Mouse (Mus musculus): ENCODE measurements around the gene Myo1d. TPM values are rescaled to one million over a fixed set of nuclear protein-coding genes. Genes with fewer than 3 reads are reported as not detected.

Myo1d gene
- polyA plus RNA-seq, 1 experiment from 2014 or later = 8.1 TPM

DNA sequence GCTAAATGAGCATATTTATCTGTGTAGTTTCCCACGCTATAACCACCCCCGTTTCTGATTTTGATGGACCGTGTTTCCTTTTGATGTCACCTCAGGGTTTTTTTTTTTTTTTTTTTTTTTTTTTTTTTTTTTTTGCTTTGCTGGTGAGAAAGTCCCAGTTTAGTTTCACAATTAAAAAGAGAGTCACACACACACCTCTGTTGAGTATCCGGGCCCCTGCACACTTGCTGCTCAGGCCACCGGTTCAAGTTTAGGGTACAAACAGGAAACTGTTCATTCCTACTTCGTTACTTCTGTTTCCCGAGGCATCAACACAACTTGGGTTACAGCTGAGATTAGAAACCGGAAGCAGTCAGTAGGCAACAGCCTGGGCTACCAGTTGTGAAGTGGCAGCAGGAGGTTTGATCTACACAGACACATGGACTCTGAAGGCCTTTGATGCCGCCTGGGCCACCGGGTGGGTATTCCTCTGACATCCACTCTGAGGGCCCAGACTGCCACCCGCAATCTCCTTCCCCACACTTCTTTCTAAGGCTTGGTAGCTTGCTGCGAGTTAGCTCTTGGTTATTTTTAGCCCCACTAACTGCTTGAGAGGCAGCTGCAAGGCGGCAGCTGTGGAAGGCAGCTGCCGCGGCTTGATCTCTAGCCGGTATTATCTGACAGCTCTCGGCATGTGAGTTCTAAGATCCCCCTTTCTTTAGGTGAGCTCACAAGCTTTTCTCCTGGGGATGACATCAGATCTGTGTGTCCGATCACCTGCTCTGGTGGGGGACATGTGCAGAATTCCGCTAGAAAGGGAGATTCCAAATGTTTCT is 271.3 kb downstream of the Myo1d start:
- DNase-seq (ENCODE audit: low spot score) = no peak
- Histone ChIP-seq H3K4me3 (peak overlapping the region; percentile 47), H3K9me3 (no peaks in the 10 kb centered on the region), H3K4me1 (peaks cover 36% of the 10 kb centered on the region), H3K27ac (peak overlapping the region; percentile 85), H3K27me3 (ENCODE audit: insufficient read depth, poor library complexity, severe bottlenecking) (no peaks in the 10 kb centered on the region), H3K36me3 (no peaks in the 10 kb centered on the region)
- 23% methylated on average over 19 of the region's 19 CpGs for WGBS

DNA sequence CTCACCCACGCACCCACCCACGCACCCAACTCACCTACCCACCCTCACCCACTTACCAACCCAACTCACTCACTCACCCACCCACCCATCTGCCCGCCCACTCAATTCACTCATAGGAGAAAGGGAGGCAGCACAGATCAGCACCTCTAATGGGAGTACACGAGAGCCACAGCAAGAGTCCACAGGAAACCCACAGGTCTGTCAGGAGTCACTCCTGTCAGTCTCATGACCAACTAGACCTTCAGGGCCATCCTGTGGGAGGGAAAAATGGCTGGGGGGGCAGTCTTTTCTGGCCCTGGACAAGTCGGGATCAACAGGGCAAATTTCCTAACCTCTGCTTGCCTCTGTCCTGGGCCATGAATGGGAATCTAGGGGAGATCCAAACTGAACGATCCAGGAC is 272.0 kb downstream of the Myo1d start:
- H3K4me3 ChIP-seq = no peak overlapping the region
- DNase-seq (ENCODE audit: low spot score) = no peak
- H3K27me3 ChIP-seq (ENCODE audit: insufficient read depth, poor library complexity, severe bottlenecking) = no peaks in the 10 kb centered on the region
- H3K27ac ChIP-seq = peak overlapping the region; percentile 85
- H3K4me1 ChIP-seq = peaks cover 39% of the 10 kb centered on the region
- 82% methylated on average over 6 of the region's 6 CpGs for WGBS
- no peaks in the 10 kb centered on the region for H3K36me3 ChIP-seq
- H3K9me3 ChIP-seq = no peaks in the 10 kb centered on the region

DNA sequence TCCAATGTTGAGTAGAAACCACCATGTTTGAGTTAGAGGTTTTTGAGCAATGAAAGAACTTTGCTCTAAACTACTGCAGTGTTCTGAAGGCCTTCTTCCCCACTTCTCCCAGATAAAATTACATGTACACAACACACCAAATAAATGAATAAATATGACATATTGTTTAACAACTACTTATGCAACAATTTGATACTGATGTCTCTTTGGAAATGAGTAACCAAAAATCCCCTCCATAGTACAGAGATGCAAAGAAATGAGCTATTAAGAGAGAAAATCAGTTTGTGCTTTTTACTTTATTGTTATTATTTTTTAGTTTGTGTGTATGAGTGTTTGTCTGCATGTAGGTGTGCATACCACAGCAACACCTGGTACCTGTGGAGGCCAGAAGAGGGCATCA is 273.3 kb downstream of the Myo1d start:
- Histone ChIP-seq H3K4me3 (no peak overlapping the region), H3K27ac (no peak overlapping the region), H3K27me3 (ENCODE audit: insufficient read depth, poor library complexity, severe bottlenecking) (no peaks in the 10 kb centered on the region), H3K4me1 (peaks cover 39% of the 10 kb centered on the region), H3K36me3 (no peaks in the 10 kb centered on the region), H3K9me3 (no peaks in the 10 kb centered on the region)
- DNase-seq (ENCODE audit: low spot score) = no peak

DNA sequence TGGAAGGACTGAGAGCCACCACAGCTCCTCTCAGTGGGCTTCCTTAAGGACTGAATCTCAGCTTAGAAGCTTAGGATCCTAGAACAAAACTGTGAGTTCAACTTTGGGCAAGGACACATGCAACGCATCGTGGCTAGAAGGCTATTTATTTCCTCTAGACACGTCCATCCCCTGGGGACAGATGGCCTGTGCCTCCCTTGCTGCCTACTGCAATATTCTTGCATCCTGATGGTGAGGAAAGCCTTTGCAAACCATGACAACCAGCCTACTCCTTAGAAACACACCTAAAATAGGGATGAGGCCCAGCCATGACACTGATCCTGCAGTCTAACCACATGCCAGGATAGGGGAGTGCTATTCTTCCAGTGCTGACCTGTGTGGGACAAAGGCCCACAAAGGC is 274.2 kb downstream of the Myo1d start:
- WGBS = 77% methylated on average over 3 of the region's 3 CpGs
- Histone ChIP-seq H3K27ac (no peak overlapping the region), H3K27me3 (ENCODE audit: insufficient read depth, poor library complexity, severe bottlenecking) (no peaks in the 10 kb centered on the region), H3K4me1 (peaks cover 39% of the 10 kb centered on the region), H3K9me3 (no peaks in the 10 kb centered on the region), H3K4me3 (no peak overlapping the region), H3K36me3 (no peaks in the 10 kb centered on the region)
- no peak for DNase-seq (ENCODE audit: low spot score)

DNA sequence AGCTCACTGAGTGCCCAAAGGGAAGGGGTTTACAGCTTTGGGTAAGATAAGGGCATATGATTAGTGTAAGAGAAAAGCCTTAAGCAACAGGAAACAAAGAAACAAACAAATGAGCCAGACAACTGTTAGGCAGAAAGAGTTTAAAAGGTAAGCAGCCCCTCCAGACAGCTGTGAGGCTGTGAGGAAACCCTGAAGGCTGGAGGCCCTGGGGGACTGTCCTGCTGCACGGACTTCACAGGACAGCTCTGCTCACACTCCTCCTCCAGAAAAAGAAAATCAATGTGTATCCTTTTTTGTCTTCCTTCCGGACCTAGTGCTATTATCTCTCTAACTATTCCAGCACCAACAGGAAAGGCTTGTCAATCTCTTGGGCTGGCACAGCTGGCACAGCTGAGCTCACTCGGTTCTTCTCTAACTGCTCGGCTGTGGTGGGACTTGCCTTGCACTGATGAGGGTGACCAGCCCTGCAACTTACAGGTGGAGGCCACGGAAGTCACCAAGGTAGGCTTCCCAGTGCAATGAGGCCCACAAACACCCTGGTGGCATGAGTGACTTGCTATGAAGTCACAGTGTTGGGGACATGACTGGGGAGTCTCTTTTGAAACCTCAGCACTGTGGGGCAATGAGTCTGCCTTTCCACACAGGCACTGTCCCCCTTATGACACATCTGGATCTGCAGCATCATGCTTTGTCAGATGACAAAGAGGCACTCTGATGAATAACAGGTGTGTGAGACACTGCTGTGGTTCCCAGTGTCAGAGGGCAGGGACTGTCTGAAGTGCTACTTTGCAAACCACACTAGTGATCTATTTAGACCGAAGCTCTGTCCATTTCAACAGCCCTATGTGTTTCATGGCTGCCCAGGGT is 275.1 kb downstream of the Myo1d start:
- H3K27ac ChIP-seq = peak overlapping the region; percentile 57; the same call in 1 of the 2 replicates
- WGBS = 41% methylated on average over 6 of the region's 6 CpGs
- DNase-seq (ENCODE audit: low spot score) = peak; percentile 70
- H3K4me3 ChIP-seq = no peak overlapping the region
- no peaks in the 10 kb centered on the region for H3K36me3 ChIP-seq
- no peaks in the 10 kb centered on the region for H3K9me3 ChIP-seq
- no peaks in the 10 kb centered on the region for H3K27me3 ChIP-seq (ENCODE audit: insufficient read depth, poor library complexity, severe bottlenecking)
- peaks cover 40% of the 10 kb centered on the region for H3K4me1 ChIP-seq

DNA sequence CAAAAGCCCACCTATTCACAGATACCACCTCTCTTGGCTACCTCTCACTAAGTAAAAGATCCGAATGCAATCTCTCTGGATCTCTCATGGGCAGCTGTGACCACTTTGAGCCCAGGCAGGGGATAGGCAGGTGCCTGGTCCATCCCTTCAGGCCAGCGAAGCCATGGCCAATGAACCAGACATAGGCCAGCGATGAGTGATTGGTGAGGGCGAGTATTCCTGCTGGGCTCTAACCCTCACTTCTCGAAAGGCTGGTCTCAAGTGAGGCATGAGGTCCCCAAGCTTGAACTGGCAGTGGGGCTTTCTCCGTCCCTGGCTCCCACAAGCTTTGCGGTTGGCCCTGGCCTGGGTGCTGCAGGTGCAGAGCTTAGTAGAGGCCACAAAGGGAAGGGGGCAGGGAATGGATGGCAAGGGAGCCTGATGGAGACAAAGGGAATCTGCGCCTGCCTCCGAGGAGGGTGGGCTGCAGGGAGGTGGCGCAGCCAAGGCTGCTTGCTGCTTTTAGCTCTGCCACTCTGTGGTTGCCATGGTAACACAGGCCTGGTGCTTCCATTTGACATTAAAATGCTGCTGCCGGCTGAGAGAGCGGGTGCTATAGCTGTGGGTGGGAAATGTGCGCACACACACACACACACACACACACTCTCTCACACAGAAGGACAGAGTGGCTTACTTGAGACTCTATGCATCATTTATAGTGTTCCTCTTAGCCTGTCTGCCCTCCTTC is 275.9 kb downstream of the Myo1d start:
- WGBS = 42% methylated on average over 13 of the region's 13 CpGs
- peak; percentile 74 for DNase-seq (ENCODE audit: low spot score)
- Histone ChIP-seq H3K27me3 (ENCODE audit: insufficient read depth, poor library complexity, severe bottlenecking) (no peaks in the 10 kb centered on the region), H3K4me1 (peaks cover 44% of the 10 kb centered on the region), H3K9me3 (no peaks in the 10 kb centered on the region), H3K36me3 (no peaks in the 10 kb centered on the region), H3K27ac (peak overlapping the region; percentile 57; the same call in 1 of the 2 replicates), H3K4me3 (peak overlapping the region; percentile 9; the same call in 1 of the 2 replicates)

DNA sequence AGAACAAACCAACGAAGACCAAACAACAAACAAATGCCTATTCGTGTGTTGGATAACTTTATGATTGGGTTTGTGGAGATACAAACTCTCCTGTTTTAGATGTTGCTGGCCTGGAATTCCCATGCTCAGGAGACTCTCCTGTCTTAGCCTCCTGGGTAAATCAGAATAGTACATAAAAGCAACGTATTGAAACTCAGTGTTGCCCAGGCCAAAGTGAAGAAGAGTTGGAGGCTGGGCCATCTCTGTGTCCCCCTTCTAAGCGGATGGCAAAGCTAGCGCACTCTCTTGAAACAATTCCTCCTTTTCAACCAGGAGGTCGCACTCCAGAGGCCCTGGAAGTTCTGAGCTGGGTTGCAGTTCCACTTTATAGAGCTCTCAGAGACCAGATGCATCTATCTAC is 276.5 kb downstream of the Myo1d start:
- Histone ChIP-seq H3K4me3 (no peak overlapping the region), H3K36me3 (no peaks in the 10 kb centered on the region), H3K27me3 (ENCODE audit: insufficient read depth, poor library complexity, severe bottlenecking) (no peaks in the 10 kb centered on the region), H3K4me1 (peaks cover 45% of the 10 kb centered on the region), H3K9me3 (no peaks in the 10 kb centered on the region), H3K27ac (0 out of 2 replicates have a peak overlapping the region, but pooled peaks have one; percentile 57)
- no peak for DNase-seq (ENCODE audit: low spot score)
- WGBS = 84% methylated on average over 6 of the region's 6 CpGs

DNA sequence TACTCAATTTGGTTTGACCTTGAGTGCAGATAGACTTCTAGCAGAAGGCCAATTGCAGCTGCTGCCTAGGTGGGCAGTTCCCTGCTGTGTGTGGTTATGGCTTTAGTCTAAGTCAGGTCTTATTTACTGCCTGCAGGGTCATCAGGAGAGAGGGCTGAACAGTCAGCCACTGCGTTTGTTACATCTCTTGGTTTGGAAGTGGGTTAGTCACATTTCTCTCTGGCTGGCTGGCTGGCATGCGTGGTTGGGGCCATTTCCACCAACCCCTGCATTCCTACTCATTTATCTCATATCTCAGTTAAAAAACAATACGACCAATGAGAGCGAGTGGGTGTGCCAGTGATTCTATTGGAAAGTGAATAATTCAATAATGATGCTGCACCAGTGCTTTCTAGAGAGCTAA is 280.3 kb downstream of the Myo1d start:
- Histone ChIP-seq H3K9me3 (no peaks in the 10 kb centered on the region), H3K27me3 (ENCODE audit: insufficient read depth, poor library complexity, severe bottlenecking) (no peaks in the 10 kb centered on the region), H3K4me1 (peaks cover 52% of the 10 kb centered on the region), H3K4me3 (no peak overlapping the region), H3K36me3 (no peaks in the 10 kb centered on the region), H3K27ac (peak overlapping the region; percentile 52; the same call in 1 of the 2 replicates)
- no peak for DNase-seq (ENCODE audit: low spot score)
- WGBS = 67% methylated on average over 4 of the region's 4 CpGs

DNA sequence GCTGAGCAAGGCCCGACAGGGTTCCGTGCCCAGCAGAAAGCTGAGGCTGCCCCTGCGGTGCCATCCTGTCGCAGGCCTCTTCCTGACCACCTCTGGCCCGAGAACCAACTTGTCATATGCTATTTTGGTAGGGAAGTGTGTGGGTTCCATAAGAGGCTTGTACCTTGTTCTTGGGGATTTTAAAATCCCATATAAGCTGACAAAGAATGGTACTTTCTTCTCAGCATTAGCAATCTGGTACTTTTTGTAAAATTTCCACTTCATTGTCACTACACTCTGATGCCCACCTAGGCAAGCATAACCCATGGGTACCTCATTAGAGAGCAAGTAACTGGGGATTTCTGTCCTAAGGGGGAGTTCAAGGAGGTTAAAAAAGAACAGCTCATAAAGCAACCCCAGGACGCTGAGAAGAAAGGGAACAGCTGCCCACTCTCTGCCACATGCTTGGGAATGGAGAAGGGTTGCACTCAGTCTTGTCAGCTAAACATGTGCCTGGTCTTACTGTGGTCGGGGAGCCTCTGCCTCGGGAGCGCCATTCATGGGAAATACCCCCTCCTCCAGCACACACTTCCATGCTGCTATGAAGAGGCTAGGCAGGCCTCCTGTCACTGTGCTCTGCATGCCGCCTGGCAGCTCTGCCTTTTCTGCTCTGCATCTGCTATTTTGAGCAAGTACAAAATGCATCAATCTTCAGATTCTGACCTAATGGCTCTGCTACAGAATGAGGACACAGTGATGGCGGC is 281.3 kb downstream of the Myo1d start:
- H3K27ac ChIP-seq = peak overlapping the region; percentile 52
- WGBS = 54% methylated on average over 11 of the region's 11 CpGs
- no peak for DNase-seq (ENCODE audit: low spot score)
- no peaks in the 10 kb centered on the region for H3K27me3 ChIP-seq (ENCODE audit: insufficient read depth, poor library complexity, severe bottlenecking)
- no peaks in the 10 kb centered on the region for H3K9me3 ChIP-seq
- no peak overlapping the region for H3K4me3 ChIP-seq
- peaks cover 41% of the 10 kb centered on the region for H3K4me1 ChIP-seq
- H3K36me3 ChIP-seq = no peaks in the 10 kb centered on the region

DNA sequence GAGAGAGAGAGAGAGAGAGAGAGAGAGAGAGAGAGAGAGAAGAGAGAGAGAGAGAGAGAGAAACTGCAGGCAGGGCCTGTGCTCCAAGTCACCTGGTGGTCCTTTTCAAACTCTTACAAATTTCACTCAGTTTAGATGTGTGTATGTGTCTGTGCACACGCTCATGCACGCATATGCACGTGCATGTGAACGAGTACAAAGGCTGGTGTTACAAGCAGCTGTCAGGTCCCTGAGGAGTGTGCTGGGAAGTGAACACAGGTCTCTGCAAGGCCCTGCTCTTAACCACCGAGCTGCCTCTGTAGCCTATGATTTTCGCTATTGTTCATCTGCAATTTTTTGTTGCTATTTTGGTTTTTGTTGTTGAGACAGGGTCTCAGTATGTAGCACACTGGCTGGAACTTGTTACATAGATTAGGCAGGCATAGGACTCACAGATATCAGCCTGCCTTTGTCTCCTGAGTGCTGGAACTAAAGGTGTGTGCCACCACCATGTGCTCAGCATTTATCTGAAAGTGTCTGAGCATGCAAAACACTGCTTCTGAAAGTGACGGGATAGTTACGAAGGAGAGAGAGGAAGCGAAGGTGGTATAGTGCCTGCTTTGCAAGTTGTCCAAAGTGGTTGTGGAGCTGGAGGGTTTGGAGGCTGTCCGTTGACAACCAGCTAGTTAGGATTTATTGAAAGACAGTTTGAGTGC is 282.5 kb downstream of the Myo1d start:
- no peaks in the 10 kb centered on the region for H3K27me3 ChIP-seq (ENCODE audit: insufficient read depth, poor library complexity, severe bottlenecking)
- H3K36me3 ChIP-seq = no peaks in the 10 kb centered on the region
- H3K9me3 ChIP-seq = no peaks in the 10 kb centered on the region
- DNase-seq (ENCODE audit: low spot score) = no peak
- WGBS = 74% methylated on average over 10 of the region's 10 CpGs
- H3K27ac ChIP-seq = peak overlapping the region; percentile 52; the same call in 1 of the 2 replicates
- H3K4me3 ChIP-seq = no peak overlapping the region
- peaks cover 47% of the 10 kb centered on the region for H3K4me1 ChIP-seq

DNA sequence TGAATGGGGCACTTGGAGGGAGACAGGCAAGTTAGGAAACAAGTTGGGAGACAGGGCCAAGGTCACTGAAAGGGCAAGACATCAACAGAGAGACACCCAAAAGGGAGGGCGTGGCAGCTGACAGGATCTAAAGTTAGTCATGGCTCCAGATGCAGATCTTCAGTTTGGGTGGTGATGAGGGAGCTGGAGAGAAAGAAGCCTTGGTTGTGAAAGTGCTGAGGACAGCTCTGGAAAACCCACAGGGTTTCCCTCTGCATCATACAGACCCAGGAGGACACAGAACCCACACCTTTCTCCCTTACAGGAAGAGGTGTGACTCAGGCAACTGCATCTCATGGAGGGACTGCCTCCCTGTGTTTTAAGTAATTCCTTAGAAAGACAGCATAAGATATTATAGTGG is 283.2 kb downstream of the Myo1d start:
- Histone ChIP-seq H3K4me1 (peaks cover 48% of the 10 kb centered on the region), H3K27ac (no peak overlapping the region), H3K4me3 (no peak overlapping the region), H3K27me3 (ENCODE audit: insufficient read depth, poor library complexity, severe bottlenecking) (no peaks in the 10 kb centered on the region), H3K9me3 (no peaks in the 10 kb centered on the region), H3K36me3 (no peaks in the 10 kb centered on the region)
- WGBS = 78% methylated on average over 1 of the region's 1 CpGs
- DNase-seq (ENCODE audit: low spot score) = no peak

DNA sequence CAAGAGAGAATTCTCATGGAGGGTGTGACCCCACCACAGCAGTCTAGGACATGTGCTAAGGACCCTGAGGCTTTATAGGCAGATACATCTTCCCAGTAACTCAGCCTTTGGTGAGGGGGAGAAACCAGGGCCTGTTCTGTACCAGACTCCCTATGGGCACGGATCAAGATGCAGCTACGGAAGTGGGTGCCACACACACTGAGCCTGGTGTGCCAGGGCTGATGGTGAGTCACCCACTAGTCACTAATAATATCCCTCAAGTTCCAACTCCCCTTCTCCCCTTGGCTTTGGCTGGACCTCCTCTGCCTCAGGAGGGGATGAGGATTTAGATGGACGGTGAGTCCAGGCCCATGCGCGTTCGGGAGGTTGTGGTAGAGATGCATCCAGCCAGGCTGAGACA is 283.9 kb downstream of the Myo1d start:
- WGBS = 88% methylated on average over 6 of the region's 6 CpGs
- peaks cover 53% of the 10 kb centered on the region for H3K4me1 ChIP-seq
- H3K4me3 ChIP-seq = no peak overlapping the region
- no peaks in the 10 kb centered on the region for H3K9me3 ChIP-seq
- H3K27ac ChIP-seq = no peak overlapping the region
- no peak for DNase-seq (ENCODE audit: low spot score)
- no peaks in the 10 kb centered on the region for H3K36me3 ChIP-seq
- H3K27me3 ChIP-seq (ENCODE audit: insufficient read depth, poor library complexity, severe bottlenecking) = no peaks in the 10 kb centered on the region

All from heart, embryonic 10.5 days (tissue).